Mouse (Mus musculus): ENCODE measurements around the gene Ralgapa1.

DNA sequence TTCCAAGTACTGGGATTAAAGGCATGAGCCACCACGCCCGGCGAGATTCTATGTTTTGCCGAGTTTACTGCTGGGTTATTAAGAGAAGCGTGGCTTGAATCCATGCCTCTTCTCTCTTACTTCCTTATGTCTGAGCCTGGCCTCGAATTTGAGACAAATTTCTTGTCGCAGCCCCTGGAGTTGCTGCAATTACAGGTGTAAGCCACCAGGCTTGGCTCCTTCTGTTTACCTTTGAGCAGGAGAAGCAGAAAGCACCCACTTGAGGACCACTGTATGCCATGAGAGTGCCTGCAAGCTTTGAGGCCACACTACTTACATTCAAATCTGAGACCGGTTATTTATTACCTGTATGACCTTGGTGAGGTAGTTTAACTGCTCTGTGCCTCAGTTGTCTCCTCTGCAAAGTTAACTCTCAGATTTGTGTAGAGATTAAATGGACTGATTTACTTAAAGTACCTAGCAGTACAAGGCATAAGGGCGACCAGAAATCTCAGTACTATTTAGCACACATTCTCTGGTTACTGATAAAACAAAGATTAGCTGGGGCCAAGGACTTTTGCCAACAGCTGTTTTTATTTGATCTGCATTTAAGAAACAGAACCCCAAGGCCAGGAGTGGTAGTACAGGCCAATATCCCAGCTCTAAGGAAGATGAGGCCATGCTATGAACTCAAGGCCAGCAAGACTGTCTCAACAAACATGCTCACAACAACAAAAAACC, 13.1 kb upstream of the Ralgapa1 start:
- no peak for TF ChIP-seq CTCF (IDR thresholded peaks at IDR 0.05; ENCODE audit: control insufficient read depth, insufficient read depth, low read length)
- no peak for TF ChIP-seq POLR2A (IDR thresholded peaks at IDR 0.05; ENCODE audit: borderline replicate concordance, control insufficient read depth, low read depth, low read length)
